ENCODE assay signal across 8 mouse cellular contexts in genomic region chr3:144689236-144689635, GRCm38 (mm10). TPM values are rescaled to one million over a fixed set of nuclear protein-coding genes. Genes with fewer than 3 reads are reported as not detected.
A peak's percentile ranks its signal among the peaks of the same experiment; 100 is the strongest.
DNase-seq lines count a peak whose midpoint lies in the region; ATAC-seq and TF ChIP-seq lines count a peak whose summit lies in the region.

No protein-coding gene starts in this region.

- H3K36me3 ChIP-seq in hindbrain, embryonic 15.5 days: peaks cover 27% of the 10 kb centered on the region
- peaks cover 45% of the 10 kb centered on the region for H3K36me3 ChIP-seq in lung, embryonic 14.5 days (ENCODE audit: insufficient read depth)

- H3K4me1 ChIP-seq in hindbrain, embryonic 15.5 days (replicated peaks): no peaks in the 10 kb centered on the region
- no peaks in the 10 kb centered on the region for H3K4me1 ChIP-seq in lung, embryonic 14.5 days (ENCODE audit: insufficient read depth)

- H3K9ac ChIP-seq in hindbrain, embryonic 15.5 days: no peak overlapping the region
- no peak overlapping the region for H3K9ac ChIP-seq in lung, embryonic 14.5 days

- no peak overlapping the region for H3K4me2 ChIP-seq in hindbrain, embryonic 15.5 days
- H3K4me2 ChIP-seq in lung, embryonic 14.5 days: no peak overlapping the region

- intact Hi-C loops in left cerebral cortex, postnatal 4 days (cut with DNase I): no loop called here
- intact Hi-C loops in left cerebral cortex, postnatal 36 days (cut with DNase I): no loop called here
- intact Hi-C loops in left cerebral cortex, postnatal 25 days (cut with DNase I): no loop called here

- TF ChIP-seq CTCF in lung, embryonic 14.5 days (IDR thresholded peaks at IDR 0.05; ENCODE audit: low read depth): 0 out of 2 replicates have a peak, but pooled peaks have one; percentile 5

- H3K4me3 ChIP-seq in hindbrain, embryonic 15.5 days: no peak overlapping the region
- no peak overlapping the region for H3K4me3 ChIP-seq in lung, embryonic 14.5 days (ENCODE audit: low read depth, low read length)

- 21% methylated on average over 11 of the region's 11 CpGs for WGBS in hindbrain, embryonic 15.5 days
- 19% methylated on average over 11 of the region's 11 CpGs for WGBS in lung, embryonic 14.5 days

- ATAC-seq in hindbrain, embryonic 15.5 days (ENCODE audit: low FRiP score, low read depth): 0 out of 2 replicates have a peak, but pooled peaks have one; percentile 46
- peak; percentile 90 for ATAC-seq in lung, embryonic 14.5 days (ENCODE audit: insufficient read depth)
- ATAC-seq in activated CD4-positive, CD25-positive, alpha-beta regulatory T cell, adult 4 months: no peak

- no peak overlapping the region for H3K27ac ChIP-seq in hindbrain, embryonic 15.5 days (replicated peaks)
- no peak overlapping the region for H3K27ac ChIP-seq in lung, embryonic 14.5 days (ENCODE audit: low read depth)

- peak; percentile 38 for DNase-seq in left cerebral cortex, postnatal 4 days
- DNase-seq in left cerebral cortex, postnatal 36 days (ENCODE audit: low spot score in 2 of 2): no peak
- peak; percentile 86 for DNase-seq in embryo, embryonic 10.5 days (ENCODE audit: low spot score)
- DNase-seq in lung, embryonic 14.5 days: peak; percentile 59
- peak; percentile 72 for DNase-seq in retina, embryonic 14.5 days (ENCODE audit: low spot score)
- no peak for DNase-seq in left cerebral cortex, postnatal 25 days (ENCODE audit: low spot score in 2 of 2)

- H3K9me3 ChIP-seq in hindbrain, embryonic 15.5 days: no peaks in the 10 kb centered on the region
- H3K9me3 ChIP-seq in lung, embryonic 14.5 days (ENCODE audit: low read depth, low read length): no peaks in the 10 kb centered on the region

- H3K27me3 ChIP-seq in hindbrain, embryonic 15.5 days: no peaks in the 10 kb centered on the region
- H3K27me3 ChIP-seq in lung, embryonic 14.5 days (ENCODE audit: insufficient read depth, low read length): no peaks in the 10 kb centered on the region

RNA-seq across cellular contexts. Expression of gene Sh3glb1, which starts 30.9 kb away (rescaled TPM):
- 100 to 1,000 TPM; 179 to 208 TPM for total RNA-seq in left cerebral cortex, postnatal 4 days (2021)
- 10 to 100 TPM; 59.0 to 62.9 TPM for total RNA-seq in left cerebral cortex, postnatal 36 days (2021)
- polyA plus RNA-seq in hindbrain, embryonic 15.5 days (2015; fragmentation: Nextera tagmentation; extraction: Ambion mirVana): 111 and 112 TPM in 2 replicates
- 104 TPM in 2 replicates for polyA plus RNA-seq in lung, embryonic 14.5 days (2014; fragmentation: Nextera tagmentation; extraction: Ambion mirVana)
- 10 to 100 TPM; 53.4 to 56.8 TPM for polyA plus RNA-seq in activated CD4-positive, CD25-positive, alpha-beta regulatory T cell, adult 4 months (2017; shearing (Covaris generic))
- total RNA-seq in left cerebral cortex, postnatal 25 days (2021): 10 to 100 TPM; 65.1 to 68.2 TPM

Comparison
In these comparisons a context has a peak if more than half of its experiments do, and no peak if none do; other contexts are left out.
1. DNase-seq: peak in left cerebral cortex, postnatal 4 days (single experiment), embryo, embryonic 10.5 days (single experiment), lung, embryonic 14.5 days (single experiment) and retina, embryonic 14.5 days (single experiment); none in left cerebral cortex, postnatal 36 days (0 of 2) and left cerebral cortex, postnatal 25 days (0 of 2).